Mouse (Mus musculus) gastrocnemius, adult 2 months (tissue): Measurements from ENCODE around the gene 2410015M20Rik. TPM values are rescaled to one million over a fixed set of nuclear protein-coding genes. Genes with fewer than 3 reads are reported as not detected.

Experiments used
- DNase-seq: peaks from one replicate; pipeline ENCODE4 v3.0.0; 2022
- H3K27ac ChIP-seq: fragments of 200-600 bp; 2 replicates; pipeline ENCODE4 v1.8.1; 2022; ENCODE audit warnings: mild to moderate bottlenecking
- H3K4me3 ChIP-seq: fragments of 200-600 bp; 2 replicates; pipeline ENCODE4 v1.8.1; 2022; ENCODE audit warnings: mild to moderate bottlenecking, moderate library complexity
- CTCF ChIP-seq: fragments of 200-600 bp; IDR thresholded peaks from 2 replicates; pipeline ENCODE4 v1.8.1; 2022; ENCODE audit warnings: antibody characterized with exemption, mild to moderate bottlenecking, moderate library complexity
- intact Hi-C: fragments of 180-260 bp; cut with DNase I; formaldehyde crosslinking; loops from one replicate; pipeline ENCODE4 v1.15.1; 2025
- total RNA-seq, 2 experiments: library from RNA; stranded (reverse); gene quantifications; 2 replicates each; pipeline ENCODE4 v1.2.3; 2021

Gene 2410015M20Rik
- total RNA-seq, 2 experiments from 2014 or later = 107 to 167 TPM

DNA sequence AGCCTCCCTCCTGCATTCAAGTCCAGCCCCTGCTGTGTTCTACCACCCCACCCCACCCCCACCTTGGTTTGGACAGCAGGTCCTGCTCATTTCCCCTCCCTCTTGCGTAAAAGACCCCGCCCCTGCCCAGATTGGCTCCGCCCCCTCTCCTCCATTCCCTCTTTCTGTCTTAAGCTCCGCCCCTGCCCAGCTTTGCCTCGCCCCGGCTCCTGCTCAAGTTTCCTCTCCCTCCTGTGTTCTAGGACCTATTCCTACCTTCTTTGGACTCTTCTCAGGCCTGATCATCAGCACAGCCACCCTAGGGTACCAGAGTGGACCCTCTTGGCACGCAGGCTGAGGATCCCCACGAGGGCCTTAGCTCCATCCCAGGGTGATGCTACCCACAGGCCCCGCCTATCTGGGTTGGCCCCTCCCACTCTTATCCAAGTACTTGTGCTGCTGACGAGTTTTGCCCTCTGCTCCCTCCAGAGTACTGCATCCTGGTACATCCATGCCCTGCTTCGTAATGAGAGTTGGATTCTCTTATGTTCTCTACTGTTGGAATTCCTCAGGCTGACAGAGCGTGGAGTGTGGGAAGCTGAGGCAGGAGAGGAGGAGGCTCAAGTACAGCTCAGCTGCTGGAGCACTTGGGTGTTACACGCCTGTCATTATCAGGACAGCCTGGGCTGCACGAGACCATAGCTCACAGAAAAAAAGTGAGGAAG is 2.4 kb upstream of the 2410015M20Rik start:
- Histone ChIP-seq H3K4me3 (no peak overlapping the region), H3K27ac (peak overlapping the region; percentile 31; the same call in 1 of the 2 replicates)
- intact Hi-C loops = loop anchor here (5.0 kb wide), 1 partner anchor 150 kb away; the partner anchor contains the start of gene Dus3l
- DNase-seq = peak; percentile 52
- no peak for TF ChIP-seq CTCF

DNA sequence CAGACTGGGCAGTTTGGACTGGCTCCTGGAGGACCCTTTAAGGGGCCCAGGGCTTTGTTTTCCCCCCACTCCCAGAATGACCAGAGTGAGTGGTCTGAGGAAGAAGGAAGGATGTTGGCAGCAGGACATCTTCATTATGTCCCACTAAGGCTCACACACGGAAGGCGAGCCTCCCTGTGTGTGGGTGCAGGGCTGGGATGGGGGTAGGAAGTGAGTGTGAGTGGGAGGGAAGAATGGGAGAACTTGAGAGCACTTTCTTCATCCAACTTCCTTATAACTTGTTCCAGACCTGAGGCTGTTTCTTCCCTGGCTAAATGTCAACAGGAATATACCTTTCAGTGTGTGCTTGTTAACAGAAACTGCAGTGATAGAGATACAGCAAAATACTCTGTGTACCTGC is 1.8 kb upstream of the 2410015M20Rik start:
- TF ChIP-seq CTCF = no peak
- no peak for DNase-seq
- Histone ChIP-seq H3K4me3 (no peak overlapping the region), H3K27ac (no peak overlapping the region)
- intact Hi-C loops = loop anchor here (5.0 kb wide), 1 partner anchor 151 kb away; the partner anchor contains the start of gene Dus3l

DNA sequence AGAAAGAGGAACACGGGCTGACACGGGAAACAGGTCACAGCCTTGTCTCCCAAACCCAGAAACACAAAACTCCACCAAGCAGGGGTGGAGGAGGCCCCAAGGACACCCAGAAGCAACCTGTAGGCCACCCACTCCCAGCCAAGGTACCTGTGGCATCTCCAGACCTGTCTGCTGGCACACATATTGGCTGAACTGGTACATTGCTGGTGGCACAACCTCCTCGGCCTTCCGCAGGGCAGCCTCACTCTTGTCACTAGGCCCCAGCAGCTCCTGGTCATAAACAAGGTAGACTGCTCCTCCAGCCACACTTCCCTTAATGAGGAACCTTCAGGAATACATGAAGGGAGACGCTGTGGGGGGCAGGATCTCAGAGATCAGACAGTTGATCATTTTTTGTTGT is 872 bp downstream of the 2410015M20Rik start:
- no peak for DNase-seq
- peak overlapping the region; percentile 95 for H3K4me3 ChIP-seq
- peak overlapping the region; percentile 97 for H3K27ac ChIP-seq
- intact Hi-C loops = loop anchor here (2.0 to 10.0 kb wide), 2 partner anchors 14 to 494 kb away; partner anchors contain the start of gene Plin5
- TF ChIP-seq CTCF = no peak

DNA sequence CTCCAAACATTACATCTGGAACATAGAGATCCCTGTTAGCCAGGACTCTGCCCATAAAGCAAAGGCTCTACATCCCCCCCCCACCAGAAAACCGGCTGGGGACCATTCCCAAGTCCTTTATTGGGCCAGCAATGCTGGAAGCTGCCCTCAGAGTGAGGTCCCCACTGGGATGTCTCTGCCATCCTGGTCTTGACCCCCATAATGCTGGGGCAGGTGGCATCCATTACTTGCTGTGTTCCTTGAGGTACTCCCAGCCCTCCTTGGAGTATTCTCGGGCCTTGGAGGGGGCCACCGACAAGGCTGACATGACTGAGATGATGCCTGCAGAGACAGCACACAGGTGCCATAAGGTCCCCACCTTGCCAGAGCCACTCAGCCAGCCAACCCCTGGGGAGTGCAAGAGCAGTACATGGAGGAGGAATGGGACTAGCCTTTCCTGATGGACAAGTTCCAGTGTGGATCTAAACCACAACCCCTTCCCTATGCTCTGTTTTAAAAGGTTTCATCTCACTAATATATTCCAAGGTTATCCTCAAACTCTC is 2.0 kb downstream of the 2410015M20Rik start:
- no peak overlapping the region for H3K4me3 ChIP-seq
- no peak for DNase-seq
- intact Hi-C loops = loop anchor here (2.0 to 10.0 kb wide), 2 partner anchors 13 to 493 kb away; partner anchors contain the start of gene Plin5
- H3K27ac ChIP-seq = no peak overlapping the region
- TF ChIP-seq CTCF = no peak

DNA sequence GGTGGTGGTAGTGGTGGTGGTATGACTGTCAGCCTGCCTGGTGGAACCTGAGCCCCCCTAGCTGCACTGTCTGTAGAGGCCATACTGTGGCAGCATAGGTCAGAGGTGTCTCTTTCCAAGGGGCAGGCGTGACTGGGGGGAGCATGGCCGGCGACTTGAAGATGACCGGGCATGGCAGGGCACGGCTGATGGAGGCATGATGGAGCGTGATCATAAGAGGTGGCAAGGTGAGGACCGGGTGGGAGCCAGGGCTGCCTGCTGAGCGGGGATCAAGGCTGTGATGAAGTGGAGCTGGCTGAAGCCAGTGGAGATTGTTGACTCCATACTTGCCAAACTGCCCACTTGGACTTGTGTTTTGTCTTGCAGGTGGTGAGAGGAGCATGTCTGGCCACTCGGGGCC is 4.1 kb downstream of the 2410015M20Rik start:
- intact Hi-C loops = loop anchor here (10.0 kb wide), 1 partner anchor 491 kb away; the partner anchor contains the start of gene Plin5
- DNase-seq = no peak
- no peak overlapping the region for H3K4me3 ChIP-seq
- H3K27ac ChIP-seq = no peak overlapping the region
- no peak for TF ChIP-seq CTCF

DNA sequence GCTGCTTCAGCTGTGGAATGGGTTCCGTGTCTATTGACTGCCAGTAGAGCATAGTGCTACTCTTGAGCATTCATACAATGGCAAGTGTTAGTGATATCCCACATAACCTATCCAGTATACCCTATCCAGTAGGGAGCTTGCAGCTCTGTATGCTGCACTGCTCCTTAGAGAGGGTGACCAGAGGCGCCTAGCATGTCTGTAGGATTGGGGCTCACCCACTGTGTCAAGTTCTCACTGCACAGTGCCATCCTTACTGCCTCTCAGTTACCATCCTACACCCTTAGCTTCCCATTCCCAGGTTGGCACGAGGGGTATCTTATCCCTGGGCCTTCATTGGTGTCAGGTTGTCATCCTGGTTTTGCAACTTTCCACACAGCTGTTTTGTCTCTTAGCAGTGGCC is 5.1 kb downstream of the 2410015M20Rik start:
- intact Hi-C loops = loop anchor here (10.0 kb wide), 1 partner anchor 490 kb away; the partner anchor contains the start of gene Plin5
- Histone ChIP-seq H3K27ac (no peak overlapping the region), H3K4me3 (no peak overlapping the region)
- DNase-seq = no peak
- TF ChIP-seq CTCF = no peak

DNA sequence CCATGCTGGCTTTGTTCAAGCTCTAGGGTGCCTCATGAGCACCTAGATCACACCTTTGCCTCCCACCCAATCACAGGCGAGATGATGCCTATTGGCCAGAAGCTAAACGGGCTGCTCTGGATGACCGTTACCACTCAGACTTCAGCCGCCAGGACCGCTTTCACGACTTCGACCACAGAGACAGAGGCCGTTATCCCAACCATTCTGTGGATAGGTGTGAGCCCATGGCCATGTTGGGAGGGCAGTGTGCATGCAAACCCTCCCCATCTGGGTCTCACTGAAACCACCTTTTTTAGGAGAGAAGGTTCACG is 5.5 kb downstream of the 2410015M20Rik start:
- intact Hi-C loops = loop anchor here (10.0 kb wide), 1 partner anchor 489 kb away; the partner anchor contains the start of gene Plin5
- DNase-seq = no peak
- H3K27ac ChIP-seq = no peak overlapping the region
- TF ChIP-seq CTCF = no peak
- no peak overlapping the region for H3K4me3 ChIP-seq

DNA sequence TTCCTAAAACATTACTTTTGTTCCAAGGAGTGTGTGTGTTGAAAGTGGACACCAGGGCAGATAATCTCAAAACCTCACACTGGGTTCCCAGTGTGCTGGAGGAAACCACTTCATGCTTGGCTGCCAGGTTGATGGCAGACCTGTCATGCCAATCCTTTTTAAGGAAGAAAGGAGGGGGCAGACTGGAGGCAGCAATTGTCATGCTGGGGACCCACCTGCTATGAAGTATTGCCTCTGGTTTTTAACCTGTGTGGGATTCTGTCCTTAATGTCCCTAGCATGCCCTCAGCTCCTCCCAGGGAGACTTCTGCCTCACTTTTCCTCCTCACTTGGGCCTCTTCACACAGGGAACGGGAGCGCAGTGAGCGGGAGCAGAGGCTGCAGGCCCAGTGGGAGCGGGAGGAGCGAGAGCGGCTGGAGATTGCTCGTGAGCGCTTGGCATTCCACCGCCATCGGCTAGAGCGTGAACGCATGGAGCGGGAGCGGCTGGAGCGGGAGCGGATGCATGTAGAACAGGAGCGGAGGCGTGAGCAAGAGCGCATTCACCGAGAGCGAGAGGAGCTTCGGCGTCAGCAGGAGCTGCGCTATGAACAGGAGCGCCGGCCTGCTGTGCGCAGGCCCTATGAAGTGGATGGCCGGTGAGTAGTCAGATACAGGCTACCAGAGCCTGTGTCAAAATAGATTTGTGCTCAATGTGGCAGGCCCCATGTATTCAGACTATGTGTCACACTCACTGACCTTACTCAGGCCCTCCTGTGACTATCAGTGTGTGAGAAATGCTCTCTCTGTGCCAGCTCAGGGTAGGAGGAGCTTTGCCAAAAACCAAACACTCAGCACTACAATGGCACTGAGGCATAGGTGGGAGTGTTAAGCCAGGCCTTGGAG is 6.1 kb downstream of the 2410015M20Rik start:
- no peak for DNase-seq
- Histone ChIP-seq H3K4me3 (no peak overlapping the region), H3K27ac (no peak overlapping the region)
- TF ChIP-seq CTCF = no peak
- intact Hi-C loops = loop anchor here (10.0 kb wide), 1 partner anchor 489 kb away; the partner anchor contains the start of gene Plin5

DNA sequence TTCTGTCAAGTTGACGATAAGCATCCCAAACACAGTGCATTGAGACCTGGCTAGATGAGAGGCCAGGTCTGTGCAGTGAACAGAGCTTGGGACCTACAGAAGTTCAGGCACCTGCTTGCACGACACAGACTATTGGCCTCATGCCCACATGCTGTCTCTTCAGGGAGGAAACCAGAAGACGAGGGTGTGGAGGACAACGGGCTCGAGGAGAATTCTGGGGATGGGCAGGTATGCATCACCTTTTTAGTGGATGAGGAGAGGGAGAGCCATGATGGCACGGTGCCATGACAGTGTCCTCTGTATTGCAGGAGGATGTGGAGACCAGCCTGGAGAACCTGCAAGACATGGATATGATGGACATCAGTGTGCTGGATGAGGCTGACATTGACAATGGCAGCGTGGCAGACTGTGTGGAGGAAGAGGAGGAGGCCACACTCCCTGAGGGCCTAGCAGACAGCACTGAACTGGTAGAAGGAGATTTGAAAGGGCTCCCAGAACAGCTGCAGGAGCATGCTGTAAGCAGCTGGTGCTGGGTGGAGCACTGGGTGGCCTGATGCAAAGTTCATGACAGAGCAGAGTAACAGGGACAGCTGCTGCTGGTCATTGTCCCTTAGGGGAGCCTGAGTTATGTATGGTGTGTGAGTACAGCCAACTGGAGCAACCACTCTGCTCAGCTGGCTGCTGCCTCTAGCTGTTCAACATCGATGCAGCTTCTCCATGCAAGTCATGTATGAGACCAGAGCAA is 15.9 kb downstream of the 2410015M20Rik start:
- TF ChIP-seq CTCF = no peak
- intact Hi-C loops = loop anchor here (2.0 kb wide), 1 partner anchor 15 kb away; the partner anchor contains the start of gene 2410015M20Rik
- Histone ChIP-seq H3K4me3 (no peak overlapping the region), H3K27ac (peak overlapping the region; percentile 58)
- peak; percentile 39 for DNase-seq

DNA sequence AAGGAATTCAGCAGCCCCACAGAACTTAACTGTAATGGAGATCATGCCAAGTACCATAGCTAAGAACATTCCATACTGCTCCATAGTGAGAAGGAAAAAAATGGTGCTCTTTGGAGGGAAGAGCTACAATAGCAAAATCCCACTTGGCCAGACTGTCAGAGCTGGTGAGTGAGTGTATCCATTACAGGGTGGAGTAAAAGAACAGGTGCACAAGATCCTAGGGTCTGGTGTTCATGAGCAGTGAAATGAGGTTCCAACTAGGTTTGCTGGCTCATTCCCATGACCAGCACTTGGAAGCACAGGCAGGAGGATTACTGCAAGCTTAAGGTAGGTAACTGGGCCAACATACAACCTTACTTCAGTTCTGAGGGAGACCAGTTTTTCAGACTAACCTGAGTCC is 17.0 kb downstream of the 2410015M20Rik start:
- peak; percentile 45 for DNase-seq
- TF ChIP-seq CTCF = no peak
- Histone ChIP-seq H3K4me3 (no peak overlapping the region), H3K27ac (peak overlapping the region; percentile 58)
- intact Hi-C loops = no loop called here

DNA sequence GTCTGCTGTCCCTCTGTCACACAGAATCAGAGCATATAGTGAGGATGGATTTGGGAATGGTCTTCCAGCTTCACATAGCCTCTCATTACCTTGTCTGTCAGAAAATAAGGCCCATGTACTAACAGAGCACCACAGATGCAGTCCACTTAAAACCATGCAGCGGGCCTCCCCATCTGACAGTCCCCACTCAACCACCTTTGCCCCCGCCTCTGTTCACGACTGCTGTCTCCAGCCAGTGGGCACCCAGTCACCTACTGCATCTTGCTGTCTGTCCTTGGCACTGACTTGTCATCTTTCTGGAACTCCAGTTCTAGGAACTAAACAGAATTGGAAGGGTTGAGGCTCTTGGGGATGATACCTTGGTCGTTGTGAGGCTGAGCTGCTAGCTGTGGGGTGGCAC is 20.6 kb downstream of the 2410015M20Rik start:
- intact Hi-C loops = no loop called here
- TF ChIP-seq CTCF = no peak
- H3K4me3 ChIP-seq = no peak overlapping the region
- H3K27ac ChIP-seq = no peak overlapping the region
- DNase-seq = no peak

DNA sequence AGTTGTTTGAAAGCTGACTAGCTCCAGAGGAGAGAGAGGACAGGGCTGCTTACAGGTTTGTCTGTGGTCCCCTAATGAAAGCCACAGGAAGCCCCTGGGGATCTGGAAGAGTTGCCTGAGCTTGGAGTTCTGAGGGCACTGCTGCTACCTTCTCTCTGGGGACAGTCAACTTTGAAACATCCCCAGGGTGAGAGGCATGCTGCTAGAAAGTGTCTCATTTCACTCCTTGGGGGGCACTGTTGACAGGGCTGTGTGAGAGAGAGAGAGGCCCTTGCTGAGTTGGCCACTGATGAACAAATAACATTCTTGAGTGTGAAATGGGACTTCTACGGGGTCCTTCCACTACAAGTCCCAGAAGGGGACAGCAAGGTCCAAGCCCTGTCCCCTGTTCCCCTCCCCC is 21.8 kb downstream of the 2410015M20Rik start:
- intact Hi-C loops = no loop called here
- TF ChIP-seq CTCF = no peak
- H3K27ac ChIP-seq = no peak overlapping the region
- no peak for DNase-seq
- H3K4me3 ChIP-seq = peak overlapping the region; percentile 88
